Mouse (Mus musculus): ENCODE data around the gene Gm11634. TPM values are rescaled to one million over a fixed set of nuclear protein-coding genes. Genes with fewer than 3 reads are reported as not detected.
"Not testable (repeated sequence)": the region's sequence is repeated elsewhere in the genome, so short reads cannot be mapped to it uniquely, and the experiment has no call there.

Gene Gm11634
- not detected in 2 replicates for total RNA-seq (2017)

DNA sequence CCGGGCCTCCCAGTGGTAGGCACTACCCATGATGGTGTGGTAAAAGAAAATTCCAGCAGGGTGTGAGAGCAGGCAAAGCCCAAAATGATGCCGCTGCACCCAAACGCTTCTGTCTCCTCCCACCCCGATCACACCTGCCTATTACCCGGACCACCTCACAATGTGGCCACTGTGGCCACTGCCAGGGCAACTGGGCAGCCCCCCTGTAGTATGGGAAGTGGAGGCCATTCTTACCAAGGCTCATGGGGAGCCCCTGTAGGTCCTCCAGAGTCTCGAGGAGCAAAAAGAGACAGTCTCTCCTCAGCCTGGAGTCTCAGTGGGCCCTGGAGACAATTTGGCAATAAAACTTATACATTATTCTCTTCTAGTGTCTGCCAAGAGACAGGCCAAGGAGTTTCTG is at the start of gene Gm11634:
Gene Gm11634, minus strand, starts transcription at position 101 of the 400 bp plus-strand sequence.
- no peak for ATAC-seq (ENCODE audit: extremely low read depth, insufficient number of reproducible peaks, low FRiP score, poor library complexity, severe bottlenecking)

DNA sequence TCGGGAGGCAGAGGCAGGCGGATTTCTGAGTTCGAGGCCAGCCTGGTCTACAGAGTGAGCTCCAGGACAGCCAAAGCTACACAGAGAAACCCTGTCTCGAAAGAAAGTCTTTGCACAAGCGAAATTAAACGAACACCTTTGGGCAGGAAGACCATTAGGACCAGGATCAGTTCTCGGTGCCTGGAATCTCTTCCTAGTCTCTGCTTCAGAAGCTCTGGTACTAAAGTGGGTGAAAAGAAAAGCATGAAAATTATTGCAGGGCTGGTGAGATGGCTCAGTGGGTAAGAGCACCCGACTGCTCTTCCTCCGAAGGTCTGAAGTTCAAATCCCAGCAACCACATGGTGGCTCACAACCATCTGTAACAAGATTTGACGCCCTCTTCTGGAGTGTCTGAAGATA is 48.0 kb upstream of the Gm11634 start:
- not testable (repeated sequence) for ATAC-seq (ENCODE audit: extremely low read depth, insufficient number of reproducible peaks, low FRiP score, poor library complexity, severe bottlenecking)

DNA sequence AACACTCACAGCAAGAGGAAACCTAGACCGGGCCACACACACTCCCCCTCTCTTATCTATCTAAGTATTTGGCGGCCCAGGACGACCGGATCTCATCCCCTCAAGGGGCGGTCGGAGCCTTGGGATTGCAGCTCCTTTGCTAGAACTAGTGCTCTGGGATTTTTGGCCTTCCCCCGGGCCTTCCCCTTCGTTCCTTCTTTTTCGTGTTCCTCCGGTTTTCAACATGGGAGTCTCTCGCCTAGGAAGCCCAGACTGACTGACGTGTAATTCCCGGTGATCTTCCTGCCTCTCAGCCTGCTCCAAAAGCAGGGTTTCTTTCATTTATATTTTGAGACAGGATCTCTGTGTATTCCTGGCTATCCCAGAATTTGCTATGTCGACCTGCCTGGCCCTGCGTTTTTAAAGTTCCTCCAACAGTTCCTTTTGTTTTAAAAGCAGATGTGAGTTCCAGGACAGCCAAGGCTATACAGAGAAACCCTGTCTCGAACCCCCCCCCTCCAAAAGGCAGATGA is 47.3 kb upstream of the Gm11634 start:
- ATAC-seq (ENCODE audit: extremely low read depth, insufficient number of reproducible peaks, low FRiP score, poor library complexity, severe bottlenecking) = not testable (repeated sequence)

DNA sequence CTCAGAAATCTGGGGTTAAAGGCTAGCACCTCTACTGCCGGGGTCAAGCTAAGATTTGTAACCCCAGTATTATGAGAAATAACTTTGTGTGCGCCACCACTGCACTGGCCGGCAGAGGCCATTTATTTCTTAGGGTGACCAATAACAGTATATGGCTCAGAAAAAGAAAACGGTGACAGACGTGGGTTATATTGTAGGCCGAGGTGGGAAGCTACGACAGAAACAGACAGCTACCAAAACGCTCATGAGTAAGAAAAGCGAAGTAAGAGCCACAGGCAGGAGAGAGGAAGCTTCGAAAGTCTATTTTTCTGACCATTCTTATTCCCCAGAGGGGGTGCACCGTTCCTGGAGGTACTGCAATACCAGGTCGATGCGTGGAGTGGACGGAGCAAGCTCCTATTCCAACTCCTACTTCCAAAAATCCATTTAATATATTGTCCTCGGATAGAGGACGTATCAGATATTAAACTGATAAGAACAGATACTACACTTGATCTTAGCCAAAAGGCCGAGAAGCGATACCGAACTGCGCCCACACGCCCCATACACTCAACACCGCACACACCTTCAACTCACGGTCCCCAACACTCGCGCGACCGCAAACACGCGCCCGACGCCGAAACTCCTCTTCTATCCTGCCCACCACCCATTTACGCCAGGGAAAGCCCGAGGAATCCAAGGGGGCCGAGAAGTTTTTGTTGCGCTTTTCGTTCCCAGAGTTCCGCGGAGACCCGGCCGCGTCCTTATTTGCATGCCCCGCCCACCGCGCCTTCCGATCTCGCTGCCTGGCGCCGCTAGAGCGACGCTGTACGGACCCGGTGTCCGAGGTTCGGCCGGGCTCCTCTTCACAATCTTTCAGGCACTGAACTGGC is 46.6 kb upstream of the Gm11634 start:
- peak; percentile 65 for ATAC-seq (ENCODE audit: extremely low read depth, insufficient number of reproducible peaks, low FRiP score, poor library complexity, severe bottlenecking)

DNA sequence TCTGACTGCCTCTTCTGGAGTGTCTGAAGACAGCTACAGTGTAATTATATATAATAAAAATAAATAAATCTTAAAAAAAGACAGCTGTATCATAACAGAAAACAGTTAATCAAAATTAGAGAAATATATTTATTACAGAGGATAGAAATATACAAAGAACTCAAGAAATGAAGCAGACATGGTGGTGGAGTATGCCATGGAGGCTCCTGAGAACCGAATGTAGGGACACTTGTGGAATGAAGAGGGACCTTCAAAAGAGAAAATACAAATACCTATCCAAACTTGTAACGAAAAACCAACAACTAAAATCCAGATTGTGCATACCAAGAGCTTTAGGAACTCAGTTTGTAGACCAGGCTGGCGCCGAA is 46.0 kb upstream of the Gm11634 start:
- ATAC-seq (ENCODE audit: extremely low read depth, insufficient number of reproducible peaks, low FRiP score, poor library complexity, severe bottlenecking) = not testable (repeated sequence)

DNA sequence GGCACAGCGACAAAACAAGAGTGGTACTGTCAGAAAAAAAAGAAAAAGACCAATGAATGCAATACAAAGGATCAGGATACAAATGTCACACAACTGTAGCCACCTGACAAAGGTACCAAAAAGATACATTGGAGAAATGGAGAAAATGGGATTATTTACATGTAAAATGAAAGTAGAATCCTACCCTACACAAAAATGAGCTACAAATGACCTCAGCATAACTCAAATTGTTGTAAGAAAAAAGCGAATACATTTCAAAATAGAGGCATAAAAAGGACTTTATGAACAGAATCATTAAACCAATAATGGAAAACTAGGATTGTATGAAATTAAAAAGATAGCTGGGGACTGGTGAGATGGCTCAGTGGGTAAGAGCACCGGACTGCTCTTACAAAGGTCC is 45.5 kb upstream of the Gm11634 start:
- ATAC-seq (ENCODE audit: extremely low read depth, insufficient number of reproducible peaks, low FRiP score, poor library complexity, severe bottlenecking) = no peak

DNA sequence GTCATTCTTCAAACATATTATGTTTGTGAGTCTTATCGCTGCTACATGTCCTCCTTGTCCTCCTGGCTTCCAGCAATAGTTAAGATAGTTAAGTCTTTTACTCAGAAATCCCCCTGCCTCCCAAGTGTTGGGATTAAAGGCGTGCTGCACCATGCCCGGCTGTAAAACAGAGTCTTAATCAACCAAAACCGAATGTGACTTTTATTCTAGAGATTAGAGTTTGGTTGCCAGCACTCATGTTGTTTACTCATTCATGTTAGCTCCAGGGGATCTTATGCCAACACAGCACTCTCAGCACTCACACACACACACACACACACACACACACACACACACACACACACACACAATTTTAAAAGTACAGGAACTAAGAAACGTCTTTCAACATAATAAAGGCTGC is 43.9 kb upstream of the Gm11634 start:
- ATAC-seq (ENCODE audit: extremely low read depth, insufficient number of reproducible peaks, low FRiP score, poor library complexity, severe bottlenecking) = no peak

DNA sequence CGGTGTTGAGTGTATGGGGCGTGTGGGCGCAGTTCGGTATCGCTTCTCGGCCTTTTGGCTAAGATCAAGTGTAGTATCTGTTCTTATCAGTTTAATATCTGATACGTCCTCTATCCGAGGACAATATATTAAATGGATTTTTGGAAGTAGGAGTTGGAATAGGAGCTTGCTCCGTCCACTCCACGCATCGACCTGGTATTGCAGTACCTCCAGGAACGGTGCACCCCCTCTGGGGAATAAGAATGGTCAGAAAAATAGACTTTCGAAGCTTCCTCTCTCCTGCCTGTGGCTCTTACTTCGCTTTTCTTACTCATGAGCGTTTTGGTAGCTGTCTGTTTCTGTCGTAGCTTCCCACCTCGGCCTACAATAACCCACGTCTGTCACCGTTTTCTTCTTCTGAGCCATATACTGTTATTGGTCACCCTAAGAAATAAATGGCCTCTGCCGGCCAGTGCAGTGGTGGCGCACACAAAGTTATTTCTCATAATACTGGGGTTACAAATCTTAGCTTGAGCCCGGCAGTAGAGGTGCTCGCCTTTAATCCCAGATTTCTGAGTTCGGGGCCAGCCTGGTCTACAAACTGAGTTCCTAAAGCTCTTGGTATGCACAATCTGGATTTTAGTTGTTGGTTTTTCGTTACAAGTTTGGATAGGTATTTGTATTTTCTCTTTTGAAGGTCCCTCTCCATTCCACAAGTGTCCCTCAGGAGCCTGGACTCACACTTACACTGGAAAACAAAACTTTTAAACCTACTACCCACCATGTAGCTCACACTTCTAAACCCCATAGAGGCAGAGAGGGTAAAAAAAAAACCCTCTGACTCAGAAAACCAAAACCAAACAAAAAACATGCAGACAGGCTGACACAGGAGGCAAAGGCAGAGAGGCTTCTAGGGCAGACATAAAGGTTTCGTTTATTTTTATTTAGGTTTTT is 42.9 kb upstream of the Gm11634 start:
- ATAC-seq (ENCODE audit: extremely low read depth, insufficient number of reproducible peaks, low FRiP score, poor library complexity, severe bottlenecking) = peak; percentile 65

DNA sequence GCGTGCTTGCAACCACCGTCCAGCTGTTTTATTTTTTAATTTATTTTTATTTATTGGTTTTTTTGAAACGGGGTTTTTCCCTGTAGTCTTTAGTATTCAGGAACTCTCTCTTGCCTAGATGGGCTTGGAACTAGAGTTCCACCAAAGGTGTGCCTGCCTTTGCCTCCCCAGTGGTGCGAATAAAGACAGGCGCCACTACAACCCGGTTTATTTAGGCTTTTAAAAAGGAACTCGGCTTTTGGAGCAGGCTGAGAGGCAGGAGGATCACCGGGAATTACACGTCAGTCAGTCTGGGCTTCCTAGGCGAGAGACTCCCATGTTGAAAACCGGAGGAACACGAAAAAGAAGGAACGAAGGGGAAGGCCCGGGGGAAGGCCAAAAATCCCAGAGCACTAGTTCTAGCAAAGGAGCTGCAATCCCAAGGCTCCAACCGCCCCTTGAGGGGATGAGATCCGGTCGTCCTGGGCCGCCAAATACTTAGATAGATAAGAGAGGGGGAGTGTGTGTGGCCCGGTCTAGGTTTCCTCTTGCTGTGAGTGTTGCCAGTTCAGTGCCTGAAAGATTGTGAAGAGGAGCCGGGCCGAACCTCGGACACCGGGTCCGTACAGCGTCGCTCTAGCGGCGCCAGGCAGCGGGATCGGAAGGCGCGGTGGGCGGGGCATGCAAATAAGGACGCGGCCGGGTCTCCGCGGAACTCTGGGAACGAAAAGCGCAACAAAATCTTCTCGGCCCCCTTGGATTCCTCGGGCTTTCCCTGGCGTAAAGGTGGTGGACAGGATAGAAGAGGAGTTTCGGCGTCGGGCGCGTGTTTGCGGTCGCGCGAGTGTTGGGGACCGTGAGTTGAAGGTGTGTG is 42.0 kb upstream of the Gm11634 start:
- ATAC-seq (ENCODE audit: extremely low read depth, insufficient number of reproducible peaks, low FRiP score, poor library complexity, severe bottlenecking) = peak; percentile 37

DNA sequence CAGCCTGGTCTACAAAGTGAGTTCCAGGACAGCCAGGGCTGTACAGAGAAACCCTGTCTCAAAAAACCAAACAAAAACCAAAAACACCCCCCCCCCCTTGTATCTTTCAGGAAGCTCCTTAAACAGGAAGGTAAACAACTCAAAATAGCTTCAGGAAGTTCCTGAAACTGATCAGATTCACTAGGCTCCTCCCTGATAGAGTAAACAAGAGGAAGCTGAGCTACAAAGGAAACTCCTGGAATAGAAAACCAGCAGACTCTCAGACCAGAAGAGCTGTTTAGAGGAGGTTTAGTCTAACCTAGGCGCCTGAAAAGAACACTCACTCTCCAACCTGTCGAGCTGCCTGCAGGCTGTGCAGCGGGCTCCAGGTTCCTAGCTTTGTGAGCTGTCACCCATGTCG is 40.7 kb upstream of the Gm11634 start:
- no peak for ATAC-seq (ENCODE audit: extremely low read depth, insufficient number of reproducible peaks, low FRiP score, poor library complexity, severe bottlenecking)

DNA sequence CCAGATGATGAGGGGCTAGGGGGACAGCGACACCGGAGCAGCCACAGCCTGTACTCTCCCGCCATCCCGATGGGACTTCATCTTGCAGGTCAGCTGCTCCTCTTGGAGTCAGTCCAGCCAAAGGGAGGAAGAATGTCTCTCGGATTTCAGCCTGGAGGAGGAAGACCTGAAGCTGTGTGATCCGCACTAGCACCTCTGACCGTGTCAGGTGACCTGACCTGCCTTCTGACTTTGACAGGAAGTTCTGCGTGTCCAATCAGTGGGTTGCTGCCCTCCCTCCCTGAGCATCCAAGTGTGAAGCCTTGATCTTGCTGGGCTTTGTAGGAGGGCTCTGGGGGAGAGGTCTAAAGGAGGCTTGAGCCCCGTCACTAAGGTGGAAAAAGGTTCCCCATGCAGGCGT is 36.6 kb upstream of the Gm11634 start:
- ATAC-seq (ENCODE audit: extremely low read depth, insufficient number of reproducible peaks, low FRiP score, poor library complexity, severe bottlenecking) = no peak

DNA sequence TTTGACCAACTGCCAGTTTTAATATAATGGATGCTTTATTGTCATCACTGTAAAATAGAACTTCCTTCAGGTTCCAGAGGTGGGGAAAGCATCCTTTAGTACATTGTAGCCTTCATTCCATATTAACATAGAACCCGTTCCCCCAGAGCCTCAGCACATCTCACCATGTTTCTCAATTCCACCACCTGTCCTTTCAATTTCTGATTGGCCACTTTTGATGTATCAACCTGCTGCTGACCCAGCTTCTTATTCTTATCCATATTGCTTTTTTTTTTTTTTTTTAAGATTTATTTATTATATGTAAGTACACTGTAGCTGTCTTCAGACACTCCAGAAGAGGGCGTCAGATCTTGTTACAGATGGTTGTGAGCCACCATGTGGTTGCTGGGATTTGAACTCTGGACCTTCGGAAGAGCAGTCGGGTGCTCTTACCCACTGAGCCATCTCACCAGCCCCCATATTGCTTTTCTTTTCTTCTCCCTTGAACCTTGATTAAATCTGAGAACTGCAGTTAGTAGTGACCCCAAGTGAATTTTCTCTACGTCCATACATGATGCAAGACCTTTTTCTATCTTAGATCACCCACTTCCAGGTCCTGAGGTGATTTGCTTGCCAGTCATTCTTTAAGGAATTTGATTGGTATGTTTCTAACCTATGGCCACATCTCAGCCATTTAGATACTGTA is 29.8 kb upstream of the Gm11634 start:
- ATAC-seq (ENCODE audit: extremely low read depth, insufficient number of reproducible peaks, low FRiP score, poor library complexity, severe bottlenecking) = not testable (repeated sequence)

DNA sequence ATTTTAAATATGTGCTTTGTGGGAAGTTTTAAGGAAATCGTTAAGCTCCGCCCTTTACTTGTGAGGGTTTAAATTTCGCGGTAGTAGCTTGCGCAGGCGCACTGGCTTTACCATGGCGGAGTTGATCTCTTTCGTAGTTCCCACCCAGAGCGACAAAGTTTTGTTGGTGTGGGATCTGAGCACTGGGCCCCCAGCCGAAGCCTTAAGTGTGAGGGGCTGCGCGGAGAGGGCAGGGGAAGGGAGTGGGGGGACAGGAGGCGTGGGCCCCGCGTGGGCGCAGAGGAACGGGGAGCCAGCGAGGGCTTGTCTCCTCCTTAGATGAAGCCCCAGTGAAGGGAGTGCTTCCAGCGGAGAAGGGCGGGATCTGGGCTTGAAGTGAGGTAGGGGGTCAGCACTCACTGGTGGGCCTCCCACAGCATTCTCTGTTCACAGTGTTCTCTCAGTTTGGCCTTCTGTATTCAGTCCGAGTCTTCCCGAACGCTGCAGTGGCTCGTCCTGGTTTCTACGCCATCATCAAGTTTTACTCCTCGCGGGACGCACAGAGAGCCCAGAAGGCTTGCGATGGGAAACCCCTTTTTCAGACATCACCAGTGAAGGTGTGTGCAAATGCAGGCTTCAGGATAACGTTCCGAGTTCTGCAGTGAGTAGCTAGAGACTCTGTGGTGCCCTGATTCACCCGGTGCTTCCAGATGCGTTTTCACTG is 29.0 kb upstream of the Gm11634 start:
- ATAC-seq (ENCODE audit: extremely low read depth, insufficient number of reproducible peaks, low FRiP score, poor library complexity, severe bottlenecking) = peak; percentile 36

DNA sequence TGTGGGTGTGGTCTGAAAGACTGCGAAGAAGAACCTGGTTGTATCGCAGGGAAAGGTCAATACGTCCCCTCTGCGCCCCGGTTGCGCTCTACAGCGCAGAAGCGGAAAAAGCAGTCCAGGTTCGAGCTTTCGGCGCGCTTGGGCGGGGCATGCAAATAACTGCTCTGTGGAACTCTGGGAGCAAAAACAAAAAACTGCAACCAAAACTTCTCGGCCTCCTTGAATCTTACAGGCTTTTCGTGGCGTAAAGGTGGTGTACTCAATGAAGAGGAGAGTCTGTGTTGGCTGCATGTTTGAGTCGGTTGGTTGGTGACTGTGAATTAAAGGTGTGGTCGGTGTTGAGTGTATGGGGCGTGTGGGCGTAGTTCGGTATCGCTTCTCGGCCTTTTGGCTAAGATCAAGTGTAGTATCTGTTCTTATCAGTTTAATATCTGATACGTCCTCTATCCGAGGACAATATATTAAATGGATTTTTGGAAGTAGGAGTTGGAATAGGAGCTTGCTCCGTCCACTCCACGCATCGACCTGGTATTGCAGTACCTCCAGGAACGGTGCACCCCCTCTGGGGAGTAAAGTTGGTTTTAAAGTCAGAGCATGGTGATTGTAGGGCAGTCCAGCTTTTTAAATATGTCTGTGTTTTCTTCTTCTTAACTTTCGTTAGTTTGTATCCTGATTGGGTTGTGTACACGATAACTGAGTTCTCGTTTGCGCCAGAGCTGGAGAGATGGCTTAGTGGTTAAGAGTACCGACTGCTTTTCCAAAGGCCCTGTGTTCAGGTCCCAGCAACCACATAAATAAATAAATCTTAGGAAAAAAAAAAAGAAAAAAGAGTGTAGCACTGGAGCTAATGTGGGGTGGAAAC is 28.2 kb upstream of the Gm11634 start, which contains the start of gene Rdm1:
Gene Rdm1, plus strand, starts transcription at position 201 of the 862 bp plus-strand sequence.
- peak; percentile 68 for ATAC-seq (ENCODE audit: extremely low read depth, insufficient number of reproducible peaks, low FRiP score, poor library complexity, severe bottlenecking)

DNA sequence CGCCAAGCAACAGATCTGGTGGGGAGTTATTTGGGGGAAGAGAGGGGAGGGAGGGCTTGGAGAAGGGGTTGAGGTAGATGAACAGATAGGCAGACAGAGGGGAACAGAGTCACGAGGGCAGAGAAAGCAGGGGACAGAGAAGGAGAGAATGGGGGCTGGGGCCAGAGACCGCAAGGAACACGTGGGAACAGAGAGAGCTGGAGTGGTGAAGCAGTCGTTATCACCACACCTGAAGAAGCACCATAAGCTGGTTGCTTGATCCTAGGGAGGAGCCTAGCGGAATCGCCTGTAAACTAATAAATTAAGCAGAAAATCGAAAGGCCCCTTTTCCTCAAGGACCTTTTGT is 27.6 kb upstream of the Gm11634 start:
- peak; percentile 3; the same call in 1 of the 2 replicates for ATAC-seq (ENCODE audit: extremely low read depth, insufficient number of reproducible peaks, low FRiP score, poor library complexity, severe bottlenecking)

DNA sequence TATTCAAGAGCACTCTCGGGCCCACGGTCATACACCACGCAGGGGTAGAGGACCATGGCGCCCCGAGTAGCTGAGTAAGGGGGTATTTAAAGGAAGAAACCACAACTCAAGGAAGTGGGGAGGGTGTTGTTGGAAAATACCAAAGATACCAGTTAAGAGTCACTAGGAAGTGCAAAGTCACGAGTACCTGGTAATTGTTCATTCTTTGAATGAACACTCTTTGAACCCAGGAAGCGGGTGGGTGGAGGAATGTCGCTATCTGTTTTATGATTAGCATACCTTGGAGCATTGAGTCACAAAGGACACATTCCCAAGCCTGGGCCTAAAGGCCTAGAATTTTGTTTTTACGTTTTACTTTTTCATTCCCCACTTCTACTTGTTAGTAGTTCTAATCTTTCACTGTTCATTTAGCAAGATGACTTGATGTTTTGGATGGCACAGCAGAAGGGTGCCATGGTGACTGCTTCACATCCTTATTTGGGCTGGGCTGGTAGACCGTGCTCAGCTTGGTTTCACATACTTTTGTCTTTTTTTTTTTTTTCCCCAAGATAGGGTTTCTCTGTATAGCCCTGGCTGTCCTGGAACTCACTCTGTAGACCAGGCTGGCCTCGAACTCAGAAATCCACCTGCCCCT is 21.1 kb upstream of the Gm11634 start:
- ATAC-seq (ENCODE audit: extremely low read depth, insufficient number of reproducible peaks, low FRiP score, poor library complexity, severe bottlenecking) = not testable (repeated sequence)

Measured in neutrophil, adult 5-6 weeks (primary cell).